Mouse (Mus musculus) brain, embryonic 14.5 days (tissue): Measurements from ENCODE around the gene Fxyd6.
A peak's percentile ranks its signal among the peaks of the same experiment; 100 is the strongest.

Experiments
- CTCF ChIP-seq: fragments of 200-500 bp; IDR thresholded peaks from 2 replicates; pipeline ENCODE4 v1.5.1; 2012; ENCODE audit warnings: inconsistent platforms, mild to moderate bottlenecking, moderate library complexity, borderline replicate concordance; ENCODE audit not compliant: insufficient read depth, insufficient read length; ENCODE audit errors: extremely low read depth
- POLR2A ChIP-seq: fragments of 200-500 bp; IDR thresholded peaks from 2 replicates; pipeline ENCODE4 v1.6.1; 2012; ENCODE audit warnings: mild to moderate bottlenecking, inconsistent platforms, borderline replicate concordance; ENCODE audit not compliant: poor library complexity, insufficient read depth, insufficient read length, severe bottlenecking; ENCODE audit errors: extremely low read depth

GRCm38 (mm10) chr9:45370616-45371336 lies 791 bp downstream of the Fxyd6 start:
- 0 out of 2 replicates have a peak, but pooled peaks have one; percentile 14 for TF ChIP-seq POLR2A
- no peak for TF ChIP-seq CTCF
